Mouse (Mus musculus) heart, embryonic 13.5 days (tissue): Measurements from ENCODE around the gene Ugt1a5. TPM values are rescaled to one million over a fixed set of nuclear protein-coding genes. Genes with fewer than 3 reads are reported as not detected.
"Not testable (repeated sequence)": the region's sequence is repeated elsewhere in the genome, so short reads cannot be mapped to it uniquely, and the experiment has no call there.

Experiments
- ATAC-seq: fragments of 200-750 bp; cut with Nextera tagmentation; 2 replicates; pipeline ENCODE4 v1.8.0; 2017; ENCODE audit warnings: moderate TSS enrichment; ENCODE audit not compliant: insufficient number of reproducible peaks, low FRiP score, low TSS enrichment; ENCODE audit errors: extremely low read depth
- H3K27ac ChIP-seq: fragments of 300-500 bp; sonication (generic); replicated peaks from 2 replicates; pipeline ENCODE4 v1.5.1; 2015; ENCODE audit warnings: moderate library complexity, mild to moderate bottlenecking, inconsistent platforms
- H3K27me3 ChIP-seq: fragments of 300-500 bp; sonication (generic); replicated peaks from 2 replicates; pipeline ENCODE4 v1.6.1; 2015; ENCODE audit warnings: mild to moderate bottlenecking, inconsistent platforms
- H3K36me3 ChIP-seq: fragments of 300-500 bp; sonication (generic); 2 replicates; pipeline ENCODE4 v1.6.1; 2015; ENCODE audit warnings: mild to moderate bottlenecking, inconsistent platforms
- H3K4me1 ChIP-seq: fragments of 300-500 bp; sonication (generic); 2 replicates; pipeline ENCODE4 v1.6.1; 2015; ENCODE audit warnings: inconsistent platforms
- H3K4me2 ChIP-seq: fragments of 300-500 bp; sonication (generic); 2 replicates; pipeline ENCODE4 v1.6.1; 2015; ENCODE audit warnings: inconsistent platforms, mild to moderate bottlenecking, moderate library complexity
- H3K4me3 ChIP-seq: fragments of 300-500 bp; sonication (generic); 2 replicates; pipeline ENCODE4 v1.5.1; 2015; ENCODE audit warnings: moderate library complexity, mild to moderate bottlenecking, inconsistent platforms
- H3K9ac ChIP-seq: fragments of 300-500 bp; sonication (generic); 2 replicates; pipeline ENCODE4 v1.6.1; 2015; ENCODE audit warnings: inconsistent platforms, mild to moderate bottlenecking, moderate library complexity
- H3K9me3 ChIP-seq: fragments of 300-500 bp; sonication (generic); 2 replicates; pipeline ENCODE4 v1.6.1; 2016; ENCODE audit warnings: inconsistent platforms
- WGBS: fragments of 180-500 bp; shearing (Covaris S2); methylation state at CpG from one replicate; pipeline ENCODE4 v1.1.7; 2015; ENCODE audit warnings: mixed read lengths; 5-methylcytosine and 5-hydroxymethylcytosine counted together
- polyA plus RNA-seq: library from polyadenylated mRNA; unstranded; fragments of >200 nt; fragmentation: Nextera tagmentation; extraction: Ambion mirVana; gene quantifications from 2 replicates; pipeline ENCODE4 v1.2.1, GENCODE M21; 2015

The Ugt1a5 gene
- polyA plus RNA-seq, 1 experiment from 2014 or later: not detected

GRCm38 (mm10) chr1:88217144-88217543 lies 51.3 kb downstream of the Ugt1a5 start:
- Histone ChIP-seq H3K27ac (no peak overlapping the region), H3K9ac (no peak overlapping the region), H3K9me3 (peaks cover 41% of the 10 kb centered on the region), H3K4me2 (no peak overlapping the region), H3K4me3 (no peak overlapping the region), H3K27me3 (no peaks in the 10 kb centered on the region), H3K36me3 (no peaks in the 10 kb centered on the region), H3K4me1 (no peaks in the 10 kb centered on the region)
- no peak for ATAC-seq
- 55% methylated on average over 2 of the region's 2 CpGs for WGBS

- Histone ChIP-seq H3K4me2 (no peak overlapping the region), H3K9ac (no peak overlapping the region), H3K4me1 (no peaks in the 10 kb centered on the region), H3K9me3 (peaks cover 38% of the 10 kb centered on the region), H3K27ac (no peak overlapping the region), H3K27me3 (no peaks in the 10 kb centered on the region), H3K4me3 (no peak overlapping the region), H3K36me3 (no peaks in the 10 kb centered on the region)
- no peak for ATAC-seq
- 29% methylated on average over 3 of the region's 3 CpGs for WGBS
These were observed 51.8 kb downstream of the Ugt1a5 start for GRCm38 (mm10) chr1:88217576-88217975.

GRCm38 (mm10) chr1:88218051-88218450 lies 52.2 kb downstream of the Ugt1a5 start:
- no peak for ATAC-seq
- no peaks in the 10 kb centered on the region for H3K4me1 ChIP-seq
- no peaks in the 10 kb centered on the region for H3K36me3 ChIP-seq
- H3K27me3 ChIP-seq: no peaks in the 10 kb centered on the region
- no peak overlapping the region for H3K9ac ChIP-seq
- WGBS: 66% methylated on average over 9 of the region's 9 CpGs
- H3K4me2 ChIP-seq: no peak overlapping the region
- H3K4me3 ChIP-seq: no peak overlapping the region
- H3K27ac ChIP-seq: no peak overlapping the region
- peaks cover 33% of the 10 kb centered on the region for H3K9me3 ChIP-seq

GRCm38 (mm10) chr1:88218591-88218990 lies 52.8 kb downstream of the Ugt1a5 start:
- peaks cover 28% of the 10 kb centered on the region for H3K9me3 ChIP-seq
- H3K4me2 ChIP-seq: no peak overlapping the region
- no peak overlapping the region for H3K27ac ChIP-seq
- H3K4me3 ChIP-seq: no peak overlapping the region
- H3K4me1 ChIP-seq: no peaks in the 10 kb centered on the region
- ATAC-seq: no peak
- H3K27me3 ChIP-seq: no peaks in the 10 kb centered on the region
- WGBS: 41% methylated on average over 4 of the region's 4 CpGs
- H3K36me3 ChIP-seq: no peaks in the 10 kb centered on the region
- H3K9ac ChIP-seq: no peak overlapping the region

GRCm38 (mm10) chr1:88219054-88219453 lies 53.2 kb downstream of the Ugt1a5 start:
- no peak overlapping the region for H3K27ac ChIP-seq
- H3K4me1 ChIP-seq: no peaks in the 10 kb centered on the region
- 16% methylated on average over 1 of the region's 1 CpGs for WGBS
- peaks cover 23% of the 10 kb centered on the region for H3K9me3 ChIP-seq
- H3K9ac ChIP-seq: no peak overlapping the region
- no peaks in the 10 kb centered on the region for H3K27me3 ChIP-seq
- H3K4me2 ChIP-seq: no peak overlapping the region
- H3K36me3 ChIP-seq: no peaks in the 10 kb centered on the region
- no peak for ATAC-seq
- no peak overlapping the region for H3K4me3 ChIP-seq

GRCm38 (mm10) chr1:88220336-88220735 lies 54.5 kb downstream of the Ugt1a5 start:
- Histone ChIP-seq H3K4me2 (no peak overlapping the region), H3K4me3 (no peak overlapping the region), H3K4me1 (no peaks in the 10 kb centered on the region), H3K36me3 (no peaks in the 10 kb centered on the region), H3K9me3 (peaks cover 14% of the 10 kb centered on the region), H3K27me3 (no peaks in the 10 kb centered on the region), H3K27ac (no peak overlapping the region), H3K9ac (no peak overlapping the region)
- no peak for ATAC-seq

GRCm38 (mm10) chr1:88222216-88222615 lies 56.4 kb downstream of the Ugt1a5 start:
- no peaks in the 10 kb centered on the region for H3K36me3 ChIP-seq
- no peak for ATAC-seq
- no peaks in the 10 kb centered on the region for H3K27me3 ChIP-seq
- no peak overlapping the region for H3K27ac ChIP-seq
- H3K9me3 ChIP-seq: peaks cover 24% of the 10 kb centered on the region
- H3K4me1 ChIP-seq: no peaks in the 10 kb centered on the region
- WGBS: 40% methylated on average over 2 of the region's 2 CpGs
- no peak overlapping the region for H3K4me3 ChIP-seq
- H3K9ac ChIP-seq: no peak overlapping the region
- H3K4me2 ChIP-seq: no peak overlapping the region

- not testable (repeated sequence) for H3K27me3 ChIP-seq, H3K4me1 ChIP-seq, ATAC-seq, H3K36me3 ChIP-seq, H3K9ac ChIP-seq, H3K27ac ChIP-seq, H3K4me3 ChIP-seq, H3K4me2 ChIP-seq
- peaks cover 33% of the 10 kb centered on the region for H3K9me3 ChIP-seq
These were observed 57.3 kb downstream of the Ugt1a5 start for GRCm38 (mm10) chr1:88223011-88223515.

- 30% methylated on average over 1 of the region's 1 CpGs for WGBS
- Histone ChIP-seq H3K27ac (no peak overlapping the region), H3K27me3 (no peaks in the 10 kb centered on the region), H3K9ac (no peak overlapping the region), H3K36me3 (no peaks in the 10 kb centered on the region), H3K4me2 (no peak overlapping the region), H3K4me1 (no peaks in the 10 kb centered on the region), H3K9me3 (peaks cover 38% of the 10 kb centered on the region), H3K4me3 (no peak overlapping the region)
- no peak for ATAC-seq
These were observed 57.8 kb downstream of the Ugt1a5 start for GRCm38 (mm10) chr1:88223591-88223990.

GRCm38 (mm10) chr1:88224029-88224776 lies 58.4 kb downstream of the Ugt1a5 start:
- Histone ChIP-seq H3K4me1 (no peaks in the 10 kb centered on the region), H3K36me3 (no peaks in the 10 kb centered on the region), H3K4me3 (no peak overlapping the region), H3K27me3 (no peaks in the 10 kb centered on the region), H3K9ac (no peak overlapping the region), H3K27ac (no peak overlapping the region), H3K9me3 (peaks cover 44% of the 10 kb centered on the region), H3K4me2 (no peak overlapping the region)
- WGBS: 57% methylated on average over 2 of the region's 2 CpGs
- no peak for ATAC-seq

- ATAC-seq, H3K27me3 ChIP-seq, H3K36me3 ChIP-seq, H3K4me2 ChIP-seq, H3K9ac ChIP-seq, H3K4me3 ChIP-seq, H3K4me1 ChIP-seq, H3K27ac ChIP-seq: not testable (repeated sequence)
- WGBS: 30% methylated on average over 2 of the region's 2 CpGs
- H3K9me3 ChIP-seq: peaks cover 55% of the 10 kb centered on the region
These were observed 59.5 kb downstream of the Ugt1a5 start for GRCm38 (mm10) chr1:88225301-88225700.

- Histone ChIP-seq H3K27me3 (no peaks in the 10 kb centered on the region), H3K4me1 (no peaks in the 10 kb centered on the region), H3K4me2 (no peak overlapping the region), H3K27ac (no peak overlapping the region), H3K36me3 (no peaks in the 10 kb centered on the region), H3K4me3 (no peak overlapping the region), H3K9me3 (peaks cover 59% of the 10 kb centered on the region), H3K9ac (no peak overlapping the region)
- no peak for ATAC-seq
These were observed 59.9 kb downstream of the Ugt1a5 start for GRCm38 (mm10) chr1:88225741-88226140.
